Mouse (Mus musculus): ENCODE measurements around the gene Popdc2.
"Not testable (repeated sequence)": the region's sequence is repeated elsewhere in the genome, so short reads cannot be mapped to it uniquely, and the experiment has no call there.

The Popdc2 gene

DNA sequence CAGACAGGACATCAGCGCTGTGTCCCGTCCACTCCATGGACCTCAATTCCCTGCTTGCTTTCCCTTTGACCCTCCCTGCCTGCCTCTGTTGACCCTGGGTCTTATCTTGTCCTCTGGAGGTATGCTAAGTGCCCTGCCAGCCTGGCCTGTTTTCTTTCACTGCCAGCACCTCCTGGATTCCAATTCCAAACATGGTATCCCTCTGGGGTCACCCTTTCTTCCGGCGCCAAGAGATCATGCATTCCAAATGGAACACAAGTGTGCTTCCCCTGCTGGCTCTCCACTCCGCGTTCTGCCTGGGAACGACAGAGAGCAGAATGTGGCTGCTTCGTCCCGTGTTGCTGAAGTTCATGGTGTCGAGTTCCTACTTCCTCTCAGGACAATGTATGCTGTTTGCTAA, at the start of gene Popdc2:
Gene Popdc2, plus strand, starts transcription at position 277 of the 400 bp plus-strand sequence.
- DNase-seq (ENCODE audit: low spot score in 2 of 2): no peak

DNA sequence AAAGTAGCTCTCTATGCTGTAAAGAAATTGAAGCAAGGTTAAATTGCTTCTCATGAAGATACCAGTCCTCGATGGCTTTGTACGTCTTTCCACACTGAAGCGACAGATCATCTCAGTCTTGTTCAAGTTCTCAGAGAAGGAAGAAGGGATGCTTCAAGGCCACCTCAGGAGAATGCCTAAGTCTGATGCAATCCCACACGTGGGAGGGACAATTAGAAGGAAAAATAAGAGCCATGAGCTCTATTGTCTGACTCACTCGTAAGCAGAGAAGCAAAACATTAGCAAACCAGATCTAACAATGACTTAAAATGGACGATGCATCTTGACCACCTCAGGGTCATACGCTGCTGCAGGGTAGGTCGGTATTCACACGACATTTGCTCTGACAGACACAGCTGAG, 43.5 kb upstream of the Popdc2 start:
- DNase-seq (ENCODE audit: low spot score in 2 of 2): no peak

DNA sequence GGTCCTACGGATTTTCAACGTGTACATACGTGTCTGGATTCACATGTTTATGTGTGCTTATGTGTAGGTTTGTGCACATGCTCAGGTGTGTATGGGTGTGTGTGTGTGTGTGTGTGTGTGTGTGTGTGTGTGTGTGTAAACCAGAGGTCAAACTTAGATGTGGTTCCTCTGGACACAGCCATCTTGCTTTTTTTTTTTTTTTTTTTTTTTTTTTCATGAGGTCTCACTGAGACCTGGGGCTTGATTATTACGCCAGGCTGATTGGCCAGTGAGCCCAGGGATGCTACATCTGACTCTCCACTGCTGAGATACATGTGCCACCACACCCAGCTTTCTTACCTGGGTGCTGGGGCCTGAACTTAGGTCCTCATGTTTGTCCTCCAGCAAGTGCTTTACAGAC, 42.9 kb upstream of the Popdc2 start:
- DNase-seq (ENCODE audit: low spot score in 2 of 2): no peak

DNA sequence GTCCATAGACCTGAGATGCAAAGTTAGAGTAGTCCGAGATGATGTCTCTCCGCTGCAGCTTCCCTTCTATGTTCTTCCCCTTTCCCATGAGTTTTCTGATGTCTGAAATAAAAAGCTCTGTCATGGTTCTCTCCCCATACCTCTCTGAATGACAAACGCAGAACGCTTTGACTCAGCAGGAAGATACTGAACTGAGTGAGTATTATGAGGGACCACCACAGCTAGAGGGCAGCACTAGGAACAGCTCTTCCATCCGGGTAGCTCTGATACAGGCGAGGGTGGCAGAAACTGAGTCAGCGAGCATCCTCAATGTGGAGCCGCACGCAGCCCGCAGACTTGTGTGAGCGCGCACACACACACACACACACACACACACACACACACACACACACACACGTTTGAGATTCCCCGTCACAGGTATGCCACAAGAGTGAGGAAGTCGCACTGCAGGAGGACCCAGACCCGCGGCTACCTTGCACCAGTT, 40.5 kb upstream of the Popdc2 start:
- DNase-seq (ENCODE audit: low spot score in 2 of 2): peak in 1 of 2 experiments; percentile 13

DNA sequence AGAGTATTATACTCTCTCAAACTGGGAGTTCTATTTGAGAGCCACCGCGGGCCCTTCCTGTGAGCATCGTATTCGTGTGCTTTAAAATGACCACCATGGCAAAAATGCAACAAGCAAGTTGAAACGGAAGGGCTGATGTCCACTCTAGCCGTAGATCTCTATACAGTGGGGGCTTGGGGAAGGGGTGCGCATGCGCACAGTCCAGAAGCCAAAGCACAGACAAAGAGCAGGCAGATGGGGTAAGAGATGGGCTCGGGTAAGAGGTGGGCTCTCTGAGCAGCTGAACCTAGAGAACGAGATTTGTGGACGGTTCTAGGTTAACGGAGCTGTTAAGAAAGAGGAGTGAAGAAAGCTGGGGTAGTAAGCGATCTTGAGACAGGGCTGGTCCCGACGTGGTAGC, 37.7 kb upstream of the Popdc2 start:
- no peak for DNase-seq (ENCODE audit: low spot score in 2 of 2)

DNA sequence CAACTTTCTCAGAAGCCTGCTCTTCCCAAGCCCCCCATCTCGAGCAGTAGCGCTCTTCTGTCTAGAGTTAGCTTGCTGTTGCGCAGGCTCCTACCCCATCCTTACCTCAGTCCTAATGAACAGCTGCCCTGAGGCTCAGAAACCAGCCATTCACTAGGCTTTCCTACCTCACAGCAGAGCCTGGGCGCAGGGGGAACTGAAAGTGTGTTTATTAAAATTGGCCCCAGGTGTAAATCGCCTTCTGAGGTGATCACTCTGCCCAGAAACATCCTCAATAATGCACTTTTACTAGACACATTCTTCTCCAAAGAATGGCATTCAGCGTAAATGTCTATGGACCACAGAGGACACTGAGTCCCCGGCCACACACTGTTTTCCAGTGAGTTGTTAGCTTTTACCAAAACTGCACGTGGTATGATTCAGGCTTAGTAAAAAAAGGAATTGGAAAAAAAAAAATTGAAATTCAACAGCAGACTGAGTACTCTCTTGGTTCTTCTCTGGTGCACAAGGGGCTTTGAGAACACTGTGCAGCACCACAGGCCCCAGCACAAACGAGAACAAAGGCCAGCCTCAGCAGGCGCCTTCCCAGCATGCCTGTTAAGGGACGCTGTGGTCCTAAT, 35.1 kb upstream of the Popdc2 start:
- DNase-seq (ENCODE audit: low spot score in 2 of 2): no peak

DNA sequence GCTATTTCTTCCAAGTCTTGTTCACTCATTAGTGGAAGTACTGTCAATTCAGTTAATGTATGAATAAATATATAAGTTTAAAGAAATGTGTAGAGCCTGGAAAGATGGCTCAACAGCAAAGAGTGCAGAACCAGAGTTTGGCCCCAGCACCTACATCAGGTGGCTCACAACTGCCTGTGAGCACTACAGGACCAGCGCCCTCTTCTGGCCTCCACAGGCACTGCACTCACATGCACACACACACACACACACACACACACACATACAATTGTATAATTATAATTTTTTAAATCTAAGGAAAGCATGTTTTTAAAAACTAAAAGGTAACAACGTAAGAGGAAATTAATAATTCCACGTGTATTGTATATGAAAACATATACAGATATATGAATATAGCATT, 32.7 kb upstream of the Popdc2 start:
- DNase-seq (ENCODE audit: low spot score in 2 of 2): no peak

DNA sequence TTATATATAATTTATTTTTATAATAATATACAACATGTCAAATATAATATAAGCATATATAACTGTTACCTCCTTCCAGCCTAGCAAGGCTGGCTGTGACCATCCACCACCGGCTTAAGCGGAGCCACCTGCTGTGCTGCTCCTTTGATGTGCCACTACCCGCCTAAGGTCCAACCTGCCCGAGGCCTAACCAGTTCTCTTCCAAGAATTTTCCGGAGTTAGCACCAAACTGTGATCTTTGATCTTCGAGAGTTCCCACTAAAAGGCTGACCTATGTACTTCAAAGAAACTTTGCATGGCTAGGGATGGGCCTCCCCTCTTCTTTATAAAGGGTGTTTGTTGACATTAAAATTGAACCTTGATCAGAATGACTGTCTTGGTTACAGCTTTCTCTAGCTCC, 27.6 kb upstream of the Popdc2 start:
- DNase-seq (ENCODE audit: low spot score in 2 of 2): no peak

DNA sequence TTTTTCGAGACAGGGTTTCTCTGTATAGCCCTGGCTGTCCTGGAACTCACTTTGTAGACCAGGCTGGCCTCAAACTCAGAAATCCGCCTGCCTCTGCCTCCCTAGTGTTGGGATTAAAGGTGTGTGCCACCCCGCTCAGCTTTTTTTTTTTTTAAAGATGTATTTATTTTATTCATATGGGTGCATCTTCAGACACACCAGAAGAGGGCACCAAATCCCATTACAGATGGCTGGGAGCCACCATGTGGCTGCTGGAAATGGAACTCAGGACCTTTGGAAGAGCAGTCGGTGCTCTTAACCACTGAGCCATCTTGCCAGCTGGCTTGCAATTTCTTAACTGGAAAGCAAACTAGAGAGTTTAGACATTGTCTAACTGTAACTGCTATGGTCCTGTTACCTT, 23.9 kb upstream of the Popdc2 start:
- not testable (repeated sequence) for DNase-seq (ENCODE audit: low spot score in 2 of 2)

DNA sequence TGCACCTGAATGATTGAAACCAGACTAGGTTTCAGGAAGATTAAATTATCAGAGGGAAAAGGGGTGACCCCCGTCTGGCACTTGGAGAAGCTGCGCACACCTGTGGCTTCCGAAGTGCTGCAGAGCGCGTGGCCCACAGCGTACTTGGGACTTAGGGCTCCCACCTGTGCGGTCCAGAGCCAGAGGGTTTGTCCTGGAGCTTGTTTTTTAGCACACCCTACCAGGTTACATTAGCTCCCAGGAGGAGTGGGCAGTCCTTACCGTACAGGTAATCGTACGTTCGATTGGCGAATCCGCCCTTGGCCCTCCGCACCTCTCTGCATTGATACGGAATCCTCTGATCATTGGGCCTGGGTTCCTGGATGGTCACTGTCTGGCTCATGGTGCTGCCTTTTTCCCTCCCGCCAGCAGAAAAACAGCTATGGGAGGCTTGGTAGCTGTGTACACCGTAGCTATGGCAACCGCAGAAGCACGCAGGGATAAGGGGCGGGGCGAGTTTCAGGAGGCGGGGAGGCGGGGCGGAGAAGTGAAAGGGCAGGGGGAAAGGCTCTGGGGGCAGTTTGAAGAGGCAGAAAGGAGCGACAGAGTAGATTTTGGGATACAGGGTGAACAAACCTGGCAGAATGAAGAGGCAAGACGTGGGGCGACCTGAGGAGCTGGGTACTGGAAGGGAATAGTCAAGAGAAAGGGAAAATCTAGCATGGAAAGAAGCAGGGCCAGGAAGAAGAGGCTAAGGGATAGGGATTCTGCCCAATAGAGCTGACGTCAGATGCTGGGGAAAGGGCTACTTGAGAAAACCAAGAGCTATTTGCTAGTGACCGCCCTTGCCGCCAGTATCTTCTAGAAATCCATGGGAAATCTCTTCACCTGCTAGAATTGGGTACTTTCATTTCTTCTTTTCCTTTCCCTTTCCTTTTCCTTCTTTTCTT, 20.3 kb upstream of the Popdc2 start, which contains the start of gene Maats1:
Gene Maats1, minus strand, starts transcription at position 748 of the 929 bp plus-strand sequence.
- DNase-seq (ENCODE audit: low spot score in 2 of 2): peak; percentile 52 to 77

DNA sequence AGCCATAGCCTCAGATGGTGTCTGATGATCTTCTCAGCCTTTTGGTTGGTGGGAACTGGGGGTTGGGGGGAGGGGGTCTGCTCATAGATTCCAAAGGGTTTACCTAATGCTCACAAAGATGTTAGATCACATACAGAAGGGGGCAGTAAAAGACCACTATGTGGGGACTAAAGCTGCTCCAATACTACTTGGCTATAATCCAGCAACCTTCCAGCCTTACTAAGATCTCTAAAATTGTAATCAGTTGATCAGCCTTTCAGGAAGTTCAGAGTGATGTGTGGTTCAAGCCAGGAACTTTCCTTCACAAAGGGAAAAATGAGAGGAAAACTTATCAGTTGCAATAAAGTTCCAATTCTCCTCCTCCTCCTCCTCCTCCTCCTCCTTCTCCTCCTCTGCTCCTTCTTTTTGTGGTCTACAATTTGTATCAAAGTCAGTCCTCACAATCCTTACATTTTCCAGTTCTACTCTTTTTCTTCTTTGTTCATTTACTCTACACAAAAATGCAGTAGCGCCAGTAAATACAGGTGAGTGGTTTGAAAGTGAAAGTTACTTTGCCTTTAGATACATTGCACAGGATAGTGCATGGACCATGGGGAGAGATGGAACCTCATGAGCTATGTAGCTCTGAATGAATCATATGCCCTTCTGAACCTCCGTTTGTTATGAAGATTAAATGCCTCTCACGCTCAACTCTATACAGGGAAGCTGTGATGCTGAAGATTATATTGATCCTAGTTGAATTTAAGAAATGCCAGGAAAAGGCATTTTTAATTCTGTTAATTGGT, 16.9 kb upstream of the Popdc2 start:
- DNase-seq (ENCODE audit: low spot score in 2 of 2): no peak

DNA sequence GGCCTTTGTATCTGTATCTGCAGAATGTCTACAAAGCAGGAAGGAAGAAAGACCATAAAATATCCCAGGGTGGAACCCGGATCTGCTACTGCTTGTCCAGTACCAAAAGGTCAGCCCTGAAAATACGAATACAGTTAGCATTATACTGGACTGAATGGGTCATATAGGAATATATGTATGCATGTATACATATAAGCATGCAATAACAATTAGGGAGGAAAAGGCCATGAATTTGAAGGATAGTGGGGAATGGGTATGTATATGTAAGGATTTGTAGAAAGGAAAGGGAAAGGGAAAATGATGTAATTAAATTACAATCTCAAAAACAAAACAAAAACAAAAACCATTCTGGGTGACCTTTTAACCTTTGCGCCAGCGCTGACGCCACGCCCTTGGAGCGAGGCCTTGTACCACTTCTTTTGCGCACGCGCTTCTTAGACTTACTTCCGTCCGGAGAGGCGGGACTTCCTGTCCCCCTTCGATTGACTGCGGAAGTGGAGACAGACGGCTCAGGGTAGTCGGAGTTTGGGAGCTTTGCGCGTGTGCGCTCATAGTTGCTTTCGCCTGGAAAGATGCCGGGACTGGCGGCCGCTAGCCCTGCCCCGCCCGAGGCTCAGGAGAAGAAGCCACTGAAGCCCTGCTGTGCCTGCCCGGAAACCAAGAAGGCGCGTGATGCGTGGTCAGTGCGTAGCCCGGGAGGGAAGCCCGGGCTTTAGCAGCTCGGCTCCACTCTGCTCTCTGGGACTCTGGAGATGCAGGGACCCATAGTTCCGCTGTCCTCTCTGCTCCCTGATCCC, 15.3 kb upstream of the Popdc2 start, which contains the start of the genes Cox17 and Gm21987:
Gene Cox17, plus strand, starts transcription at position 463 of the 797 bp plus-strand sequence.
Gene Gm21987, plus strand, starts transcription at position 512 of the 797 bp plus-strand sequence.
- DNase-seq (ENCODE audit: low spot score in 2 of 2): peak; percentile 89 to 93

DNA sequence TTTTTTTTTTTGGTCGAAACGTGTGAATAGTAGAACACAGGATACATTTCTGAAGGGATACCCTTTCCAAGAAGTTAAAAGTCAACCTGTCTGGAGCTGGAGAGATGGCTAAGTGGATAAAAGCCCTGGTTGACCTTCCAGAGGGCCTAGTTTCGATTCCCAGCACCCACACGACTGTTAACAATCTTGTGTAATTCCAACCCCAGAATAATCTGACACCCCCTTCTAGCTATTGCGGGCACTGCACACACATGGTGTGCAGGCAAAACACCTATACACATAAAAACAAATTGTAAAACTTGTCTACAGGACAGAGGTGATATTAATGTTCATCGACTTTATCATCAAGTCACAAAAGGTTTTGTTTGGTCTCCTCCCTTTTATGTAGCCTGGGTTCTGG, 14.4 kb upstream of the Popdc2 start:
- no peak for DNase-seq (ENCODE audit: low spot score in 2 of 2)

DNA sequence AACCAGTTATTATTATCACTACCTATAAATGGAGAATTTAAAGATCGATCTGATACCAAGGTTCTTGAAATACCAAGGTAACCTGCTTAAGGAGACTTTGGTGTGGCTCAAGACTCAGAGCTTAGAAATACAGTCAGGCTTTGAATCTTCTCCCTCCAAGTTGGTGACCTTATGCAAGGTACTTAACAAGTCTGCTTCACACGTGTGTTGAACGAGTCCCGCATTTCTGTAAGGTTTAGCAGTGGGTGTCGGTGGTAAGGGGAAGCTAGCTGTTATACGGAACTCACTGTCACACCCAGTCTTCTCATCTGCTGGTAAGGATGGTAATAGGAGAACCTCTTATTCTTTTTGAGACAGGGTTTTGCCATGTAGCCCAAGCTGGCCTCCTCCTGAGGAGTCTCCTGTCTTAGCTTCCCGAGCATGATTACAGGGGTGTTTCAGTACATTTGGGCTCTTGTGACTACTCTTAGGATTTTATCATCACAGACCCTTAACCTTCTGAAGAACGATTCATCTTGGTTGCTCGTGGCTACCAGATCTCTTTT, 13.7 kb upstream of the Popdc2 start:
- DNase-seq (ENCODE audit: low spot score in 2 of 2): no peak

DNA sequence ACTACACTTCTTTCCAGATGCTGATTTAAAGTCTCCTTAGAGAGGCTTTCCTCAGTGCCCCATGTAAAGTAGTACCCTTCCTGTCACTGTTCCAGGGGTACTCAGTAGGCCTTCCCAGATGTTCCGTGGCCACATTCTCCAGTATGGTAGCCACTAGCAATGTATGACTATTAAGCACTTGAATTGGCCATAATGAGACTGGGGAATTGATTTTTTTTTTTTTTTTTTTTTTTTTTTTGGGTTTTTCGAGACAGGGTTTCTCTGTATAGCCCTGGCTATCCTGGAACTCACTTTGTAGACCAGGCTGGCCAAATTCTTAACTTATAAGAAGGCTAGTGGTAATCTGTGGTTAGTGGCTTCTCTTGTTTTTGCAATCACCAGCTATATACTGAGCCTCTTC, 12.1 kb upstream of the Popdc2 start:
- no peak for DNase-seq (ENCODE audit: low spot score in 2 of 2)

DNA sequence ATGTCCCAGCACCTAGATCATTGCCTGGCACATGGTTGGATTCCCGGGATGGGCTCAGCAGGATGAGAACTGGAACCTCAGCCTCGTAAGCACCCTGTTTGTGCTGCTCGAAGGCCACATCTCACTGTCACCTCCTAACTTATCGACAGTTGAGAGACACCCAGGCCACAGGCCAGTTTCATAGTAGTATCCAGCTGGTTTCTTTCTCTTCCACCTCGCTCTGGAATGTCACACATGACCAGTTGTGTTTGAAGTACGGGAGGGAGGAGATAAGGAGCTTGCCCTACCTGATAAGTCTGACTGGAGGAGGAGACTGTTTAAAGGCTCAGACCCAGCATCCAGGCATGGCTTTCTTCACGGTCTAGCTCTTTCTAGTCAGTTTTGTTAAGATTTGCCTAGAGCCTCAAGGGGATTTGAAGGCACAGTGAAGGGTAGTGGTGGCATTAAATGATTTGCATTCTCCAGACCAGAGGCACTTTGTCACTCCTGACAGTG, 11.6 kb upstream of the Popdc2 start:
- DNase-seq (ENCODE audit: low spot score in 2 of 2): no peak

DNA sequence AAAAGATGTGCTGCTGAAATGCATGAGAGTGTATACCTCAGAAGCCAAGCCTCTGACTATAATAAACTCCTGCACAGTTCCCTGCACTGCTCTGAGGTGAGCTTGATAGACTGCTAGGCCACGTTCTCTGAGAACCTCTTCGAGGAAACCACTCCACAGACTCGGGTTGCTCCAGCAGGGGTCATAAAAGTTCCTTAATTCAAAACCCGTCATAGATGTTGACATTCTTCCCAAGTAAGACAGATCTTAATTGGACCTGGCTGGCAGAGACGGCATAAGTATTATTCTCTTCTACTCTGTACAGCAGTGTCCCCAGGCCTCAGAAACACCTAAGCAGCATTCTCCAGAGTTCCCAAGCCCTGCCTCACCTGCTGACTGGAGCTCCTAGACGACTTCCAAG, 11.1 kb upstream of the Popdc2 start:
- DNase-seq (ENCODE audit: low spot score in 2 of 2): no peak

DNA sequence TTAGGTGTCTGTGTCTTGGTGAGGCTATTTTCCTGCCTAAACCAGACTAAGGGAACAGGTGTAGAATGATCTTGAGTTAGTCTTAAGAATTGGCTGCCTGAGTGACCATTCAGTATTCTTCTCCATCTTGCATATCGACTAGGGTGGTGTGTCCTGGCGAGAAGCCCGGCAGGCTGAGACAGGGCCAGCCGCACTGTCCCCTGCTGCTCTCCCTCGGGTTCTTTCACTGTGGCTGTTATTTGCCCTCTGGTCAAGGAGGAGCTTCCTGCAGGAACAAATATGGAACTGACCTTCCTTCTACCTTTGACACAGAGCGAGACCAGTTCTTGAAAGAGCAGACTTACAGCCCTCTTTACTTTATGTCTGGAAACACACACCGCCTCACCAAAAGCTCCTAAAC, 10.0 kb upstream of the Popdc2 start:
- no peak for DNase-seq (ENCODE audit: low spot score in 2 of 2)

DNA sequence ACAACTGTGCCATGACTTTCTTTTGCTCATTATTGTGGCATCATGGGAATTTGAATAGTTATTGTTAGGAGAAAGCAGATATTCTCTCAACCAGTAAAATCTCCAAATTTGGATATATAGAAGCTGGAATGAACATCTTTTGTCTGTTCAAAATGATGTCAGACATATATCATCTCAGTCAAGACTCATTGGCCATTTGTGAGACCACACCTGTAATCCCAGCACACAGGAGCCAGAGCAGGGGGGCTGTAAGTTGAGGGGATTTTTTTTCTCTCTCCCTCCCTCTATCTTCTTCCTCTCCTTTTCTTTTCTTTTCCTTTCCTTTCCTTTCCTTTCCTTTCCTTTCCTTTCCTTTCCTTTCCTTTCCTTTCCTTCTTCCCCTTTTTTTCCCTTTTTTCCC, 9.2 kb upstream of the Popdc2 start:
- no peak for DNase-seq (ENCODE audit: low spot score in 2 of 2)

DNA sequence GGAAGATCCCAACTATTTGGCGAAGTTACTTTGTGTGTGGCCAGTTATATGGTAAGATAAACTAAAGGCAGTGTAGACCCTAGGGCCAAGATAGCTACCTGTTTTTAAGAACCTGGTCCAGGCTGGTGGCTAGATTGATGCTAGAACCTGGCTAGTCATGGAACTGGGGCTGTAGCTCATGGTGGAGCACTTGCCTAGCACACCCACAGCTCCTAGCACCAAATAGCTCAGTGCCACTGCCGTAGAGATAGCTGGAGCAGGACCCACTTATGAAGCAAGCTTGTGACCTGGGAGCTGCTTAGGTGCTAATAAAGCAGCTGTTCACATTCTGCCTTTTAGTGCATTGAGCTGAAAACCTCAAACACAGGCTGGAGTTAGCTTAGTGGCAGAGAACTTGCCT, 8.4 kb upstream of the Popdc2 start:
- DNase-seq (ENCODE audit: low spot score in 2 of 2): no peak
